Mouse (Mus musculus) forelimb bud, embryonic 11.5 days (tissue): ENCODE data around the gene Gm3646.

Source experiments
- DNase-seq: peaks from one replicate; pipeline ENCODE4 v3.0.0-alpha.2; 2012; ENCODE audit warnings: low read depth, low spot score

The Gm3646 gene

DNA sequence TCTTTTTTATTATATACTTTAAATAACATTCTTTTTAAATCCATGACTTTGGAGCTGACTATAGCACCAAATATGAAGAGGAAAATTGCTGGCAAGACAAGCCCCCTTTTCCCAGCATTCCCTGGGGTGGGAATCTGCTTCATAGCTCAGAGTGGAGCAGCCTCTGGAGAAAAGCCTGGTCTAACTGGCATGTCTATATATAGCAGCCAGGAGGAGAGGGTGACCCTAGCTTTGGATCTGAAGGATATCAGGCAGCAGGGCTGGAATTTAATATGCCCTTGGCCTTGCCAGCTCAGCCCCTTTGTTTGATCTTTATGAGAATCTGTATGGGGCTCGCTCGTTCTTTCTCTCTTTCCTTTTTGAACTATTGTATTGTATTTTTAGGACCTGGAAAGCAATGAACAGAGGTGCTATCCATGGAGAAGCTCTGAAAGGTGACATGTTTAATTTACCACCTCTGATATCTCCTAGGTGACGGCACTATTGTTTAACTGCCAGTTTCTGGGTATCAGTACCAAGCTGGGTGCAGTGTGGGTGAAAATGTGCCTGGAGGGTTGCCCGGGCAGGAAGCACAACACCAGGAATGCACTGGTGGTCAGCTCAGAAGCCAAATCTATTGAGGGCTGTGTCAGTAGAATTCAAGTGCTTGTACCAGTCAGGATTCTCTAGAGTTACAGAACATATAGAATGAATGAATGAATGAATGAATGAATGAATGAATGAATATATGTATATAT lies at the start of gene Gm3646:
TSS of gene Gm3646 (minus strand) at position 90 of the 737 bp plus-strand sequence.
- DNase-seq = no peak

DNA sequence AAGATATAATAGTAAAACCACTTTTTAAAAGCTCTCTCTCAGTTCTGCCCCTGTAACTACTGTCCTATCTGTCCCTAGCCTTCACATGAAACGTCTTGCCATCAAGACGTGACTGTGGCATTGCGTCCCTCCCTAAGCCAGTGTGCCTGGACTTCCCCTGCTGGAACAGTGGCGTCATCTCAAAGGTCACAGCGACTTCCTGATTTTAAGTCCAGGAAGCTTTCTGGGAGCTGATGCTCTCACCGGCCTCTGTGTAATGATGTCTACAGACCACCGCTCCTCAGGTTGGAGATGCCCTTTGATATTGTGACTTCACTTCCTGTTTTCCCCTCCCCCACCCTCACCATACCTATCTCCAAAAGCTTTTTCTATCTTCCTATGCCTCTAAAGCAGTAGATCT lies 41.9 kb upstream of the Gm3646 start:
- DNase-seq = no peak

DNA sequence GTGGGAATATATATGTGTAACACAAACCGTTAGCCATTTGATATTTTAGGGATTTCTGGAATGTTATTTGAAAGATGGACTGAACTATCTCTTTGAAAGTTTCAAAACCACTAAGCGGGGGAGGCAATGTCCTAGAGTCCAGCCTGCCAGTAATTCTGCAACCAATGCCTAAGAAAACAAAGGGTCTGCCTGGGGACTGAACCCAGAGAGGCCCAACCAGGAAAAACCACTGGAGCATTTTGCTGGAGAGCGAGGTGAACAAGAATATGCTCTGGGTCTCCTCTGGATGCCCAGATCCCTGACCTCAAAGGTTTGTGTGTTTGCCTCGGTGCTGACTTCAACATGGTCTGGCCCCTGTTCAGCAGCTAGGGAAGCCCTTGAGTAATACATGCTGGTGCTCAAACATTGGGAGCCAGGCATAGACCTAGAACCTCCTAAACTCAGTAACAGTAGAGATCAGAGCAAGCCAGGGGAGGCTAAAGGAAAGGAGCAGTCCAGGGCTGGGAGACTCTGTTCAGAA lies 41.0 kb upstream of the Gm3646 start:
- DNase-seq = no peak

DNA sequence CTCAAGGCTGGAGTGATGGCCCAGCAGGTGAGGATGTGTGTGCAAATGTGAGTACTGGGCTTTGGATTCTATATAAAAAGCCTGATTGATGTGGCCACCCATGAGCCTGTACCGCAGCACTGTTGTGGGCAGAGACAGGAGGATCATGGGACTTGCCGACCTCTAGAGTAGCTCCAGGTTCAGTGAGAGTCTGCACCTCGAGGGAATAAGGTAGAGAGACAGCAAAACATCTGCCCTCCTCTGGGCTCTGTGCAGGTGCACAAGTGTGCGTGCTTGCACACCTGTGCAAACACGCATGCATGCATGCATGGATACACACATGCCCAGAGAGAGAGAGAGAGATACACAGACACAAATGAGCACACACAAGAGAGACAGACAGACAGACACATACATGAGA lies 38.2 kb upstream of the Gm3646 start:
- DNase-seq = no peak

DNA sequence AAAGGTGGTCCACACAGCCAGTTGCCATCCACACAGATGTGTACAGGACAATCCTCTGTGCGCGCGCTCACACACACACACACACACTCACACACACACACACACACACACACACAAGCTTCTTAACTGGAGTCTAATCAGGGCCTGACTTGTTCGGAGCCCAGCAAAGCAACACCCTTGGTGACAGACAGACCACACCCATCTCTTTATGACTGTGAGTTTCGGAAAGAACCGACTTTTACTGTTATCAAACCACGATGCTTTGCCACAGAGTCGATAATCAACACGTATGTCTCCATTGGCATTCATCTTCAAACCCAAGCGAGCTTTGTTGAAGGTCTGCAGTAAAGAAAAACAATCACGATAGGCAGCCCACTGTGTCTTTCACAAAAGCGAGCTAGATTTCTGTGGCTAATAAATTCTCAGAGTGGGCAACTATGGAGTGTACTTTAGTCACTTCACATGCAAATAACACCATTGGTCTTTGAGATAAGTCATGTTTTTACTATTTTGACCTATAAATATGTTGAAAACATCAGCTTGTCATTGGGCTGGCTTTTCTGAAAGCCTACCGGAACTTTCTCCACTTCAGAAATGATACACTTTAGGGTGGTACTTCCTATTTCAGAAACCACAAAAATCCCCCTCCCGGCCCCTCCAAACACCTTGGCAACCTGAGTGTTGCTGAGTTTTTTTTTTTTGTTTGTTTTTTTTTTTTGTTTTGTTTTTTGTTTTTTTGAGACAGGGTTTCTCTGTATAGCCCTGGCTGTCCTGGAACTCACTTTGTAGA lies 37.3 kb upstream of the Gm3646 start:
- no peak for DNase-seq

DNA sequence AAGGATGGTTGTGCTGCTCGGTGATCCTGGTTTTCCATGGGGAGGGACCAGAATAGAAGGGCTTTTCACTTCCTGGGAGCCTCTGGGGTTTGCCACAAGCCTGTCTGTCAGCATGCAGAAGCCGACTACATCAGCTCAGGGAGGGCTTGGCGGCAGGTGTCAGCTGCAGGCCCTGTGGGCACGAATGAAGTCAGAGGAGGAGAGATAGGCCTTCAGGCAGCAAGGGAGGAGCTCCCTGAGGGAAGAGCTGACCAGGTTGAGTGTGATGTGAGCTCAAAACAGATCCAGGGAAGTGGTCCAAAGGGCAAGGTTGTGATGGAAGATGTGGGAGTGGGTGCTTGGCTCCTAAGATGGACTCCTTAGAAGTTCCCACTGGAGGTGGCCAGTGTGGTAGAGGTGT lies 35.7 kb upstream of the Gm3646 start:
- no peak for DNase-seq

DNA sequence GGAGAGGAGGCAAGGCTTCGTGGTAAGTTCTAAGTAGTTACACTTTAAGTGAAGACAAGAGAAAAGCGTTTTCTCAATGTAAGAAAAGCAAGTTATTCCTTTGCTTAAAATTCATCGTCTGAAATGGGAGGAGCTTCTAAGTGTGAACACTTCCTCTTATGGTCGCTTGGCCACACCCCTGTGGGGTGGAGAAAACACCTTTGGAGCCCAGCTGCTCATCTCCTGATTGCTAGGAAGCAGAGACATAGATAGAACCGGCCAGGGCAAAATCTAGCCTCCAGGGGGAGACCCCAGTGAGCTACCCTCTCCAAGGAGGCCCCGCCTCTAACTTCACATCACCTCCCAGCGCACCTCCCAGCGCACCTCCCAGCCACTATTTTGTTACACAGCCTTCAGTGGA lies 34.7 kb upstream of the Gm3646 start:
- no peak for DNase-seq

DNA sequence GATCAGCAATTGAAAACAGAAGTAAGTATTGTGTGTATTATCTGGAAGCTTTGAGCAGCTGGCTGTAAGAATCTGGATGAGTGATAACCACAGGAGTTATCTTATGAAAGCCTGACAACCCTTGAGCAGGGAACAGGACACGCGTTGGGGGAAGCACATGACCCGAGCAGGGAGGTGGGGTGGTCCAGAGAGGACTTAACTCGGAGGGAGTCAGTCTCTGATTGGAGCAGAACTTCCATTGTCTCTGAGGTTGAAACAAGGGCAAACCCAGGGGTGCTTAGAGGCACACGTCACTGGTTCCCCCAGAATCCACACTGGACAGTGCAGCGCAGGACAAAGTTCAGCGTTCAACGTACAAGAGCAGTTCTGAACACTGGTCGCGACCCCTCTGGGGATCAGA lies 34.1 kb upstream of the Gm3646 start:
- DNase-seq = no peak

DNA sequence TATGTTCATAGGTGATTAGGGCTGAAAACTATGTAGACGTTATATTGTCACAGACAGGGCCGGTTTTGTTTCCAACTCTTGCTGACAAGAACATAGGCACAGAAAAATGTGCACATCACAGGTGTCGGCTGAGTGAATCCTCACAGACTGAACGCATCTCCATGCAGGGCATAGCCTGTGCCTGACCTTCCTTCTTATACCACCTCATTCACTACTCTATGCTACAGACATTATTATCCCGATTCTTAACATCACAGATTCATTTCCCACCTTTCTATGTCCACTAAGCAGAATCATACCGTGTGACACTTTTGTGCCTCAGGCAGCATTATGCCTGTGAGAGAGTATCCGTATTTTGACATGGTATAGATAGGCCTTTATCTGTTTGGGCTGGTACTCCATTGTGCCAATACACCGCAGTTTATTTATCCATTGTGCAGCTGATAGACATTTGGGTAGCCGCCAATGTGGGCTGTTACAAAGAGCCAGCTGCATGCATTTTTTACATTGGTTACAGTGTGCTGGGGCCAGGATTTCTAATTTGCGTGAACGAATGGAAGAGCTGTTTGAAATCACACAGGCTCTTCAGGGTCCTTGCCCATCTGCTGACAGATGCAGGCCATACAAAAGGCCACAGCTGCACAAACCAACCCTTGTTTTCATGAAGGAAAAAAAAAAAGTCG lies 33.5 kb upstream of the Gm3646 start:
- DNase-seq = no peak

DNA sequence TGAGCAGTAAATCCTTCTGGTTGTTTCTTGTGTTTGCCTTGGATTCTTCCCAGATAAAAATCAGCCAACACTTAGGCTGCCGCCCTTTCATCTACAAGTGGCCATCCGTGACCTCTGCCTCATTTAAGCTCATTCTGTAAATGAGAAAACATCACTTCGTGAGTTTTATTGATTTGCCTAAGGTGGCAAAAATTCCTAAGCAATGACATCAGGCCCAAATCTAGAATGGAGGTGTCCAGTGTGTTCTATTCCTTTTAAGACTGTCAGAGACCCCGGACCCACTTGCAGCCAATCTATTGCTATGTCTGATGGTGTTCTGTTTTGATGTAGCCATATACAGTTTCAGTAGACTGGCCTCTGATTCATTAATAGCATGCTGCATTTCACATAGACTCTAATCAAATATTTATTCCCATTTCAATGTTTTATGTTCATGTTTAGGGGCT lies 26.5 kb upstream of the Gm3646 start:
- no peak for DNase-seq

DNA sequence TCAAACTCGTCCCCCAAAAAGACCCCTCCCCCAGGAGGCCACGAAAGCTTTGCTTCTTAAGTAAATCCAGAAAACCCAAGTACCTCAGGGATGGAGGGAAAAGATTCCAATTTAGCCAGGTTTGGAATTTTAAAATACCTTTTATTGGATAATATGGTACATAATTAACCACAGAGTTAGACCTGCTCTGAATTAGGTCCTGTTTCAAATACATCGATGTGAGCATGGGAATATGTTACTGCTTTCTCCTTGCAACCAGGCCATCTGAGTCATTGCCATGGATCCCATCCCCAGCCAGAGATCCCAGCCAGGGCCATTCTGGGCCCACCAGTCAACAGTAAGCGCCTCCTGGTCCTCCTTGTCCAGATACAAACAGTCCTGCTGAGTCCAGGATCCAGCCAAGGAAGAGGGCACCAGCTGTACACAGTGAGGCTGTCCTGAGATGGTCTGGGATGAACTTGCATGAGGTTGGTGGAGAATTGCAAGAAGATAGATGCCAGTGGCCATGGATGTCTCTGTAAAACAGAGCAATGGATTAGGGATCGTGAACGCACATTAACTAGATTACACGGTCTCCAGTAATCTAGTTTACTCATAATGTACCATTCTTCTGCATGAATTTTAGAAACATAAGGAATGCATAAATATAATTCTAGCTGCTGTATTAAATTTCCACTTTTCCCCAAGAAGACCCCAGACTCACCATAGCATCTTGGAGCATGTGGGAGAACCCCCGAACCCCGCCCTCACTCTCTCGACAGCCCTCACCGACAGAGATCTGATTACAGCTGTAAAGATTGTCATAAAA lies 25.9 kb upstream of the Gm3646 start:
- no peak for DNase-seq

DNA sequence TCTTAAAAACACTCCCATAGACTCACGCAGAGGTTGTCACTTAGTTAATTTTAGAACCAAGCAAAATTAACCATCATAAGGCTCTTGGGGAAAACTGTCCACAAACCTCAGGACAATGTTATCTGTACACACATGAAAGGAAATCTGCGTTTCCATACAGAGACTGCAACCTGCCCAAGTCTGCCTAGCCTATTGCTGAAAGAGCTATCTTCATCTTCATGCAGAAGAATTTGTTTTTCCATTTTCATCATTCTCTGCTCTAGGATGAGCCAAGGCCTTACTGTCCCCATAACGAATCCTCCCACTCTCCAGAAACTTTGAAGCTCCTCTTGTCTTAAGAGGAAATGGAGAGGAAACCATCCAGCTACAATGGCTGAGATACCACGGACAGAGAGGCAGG lies 19.8 kb upstream of the Gm3646 start:
- no peak for DNase-seq

DNA sequence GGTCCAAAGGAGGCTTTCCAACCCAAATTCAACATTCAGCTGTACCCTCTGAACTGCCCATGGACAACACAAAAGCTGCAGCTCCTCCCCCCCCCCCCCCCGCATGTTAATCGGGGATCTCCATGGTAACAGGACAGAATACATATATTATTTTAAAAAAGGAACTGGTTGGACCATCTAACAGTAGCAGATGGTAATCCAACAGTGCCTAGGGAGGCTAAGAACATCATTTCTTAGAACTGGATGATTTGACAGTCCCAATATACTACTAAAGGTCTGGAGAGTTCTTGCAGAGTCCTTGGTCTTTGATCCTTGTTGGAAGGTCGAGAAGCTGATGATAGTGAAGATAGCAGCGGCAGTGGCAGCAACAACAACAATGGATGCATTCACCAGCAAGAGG lies 19.1 kb upstream of the Gm3646 start:
- DNase-seq = no peak

DNA sequence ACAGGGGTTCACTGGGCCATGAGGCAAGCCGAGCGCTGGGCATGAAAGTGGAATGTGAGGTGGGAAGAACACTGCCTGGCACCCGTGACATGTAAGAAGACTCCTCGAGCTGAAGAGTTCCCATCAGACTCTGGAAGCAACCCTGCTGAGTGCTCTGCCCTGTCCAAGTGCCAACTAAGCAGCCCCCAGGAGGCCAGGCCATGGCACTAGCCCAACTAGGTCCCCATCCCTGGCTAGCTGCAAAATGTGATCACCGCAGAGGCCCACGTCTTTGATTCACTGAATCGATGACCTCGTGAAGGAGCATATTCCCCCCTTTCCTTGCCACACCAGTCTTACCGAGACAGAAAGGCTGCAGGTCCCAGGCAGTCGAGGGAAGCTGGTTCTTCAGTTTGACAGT lies 14.5 kb upstream of the Gm3646 start:
- DNase-seq = no peak

DNA sequence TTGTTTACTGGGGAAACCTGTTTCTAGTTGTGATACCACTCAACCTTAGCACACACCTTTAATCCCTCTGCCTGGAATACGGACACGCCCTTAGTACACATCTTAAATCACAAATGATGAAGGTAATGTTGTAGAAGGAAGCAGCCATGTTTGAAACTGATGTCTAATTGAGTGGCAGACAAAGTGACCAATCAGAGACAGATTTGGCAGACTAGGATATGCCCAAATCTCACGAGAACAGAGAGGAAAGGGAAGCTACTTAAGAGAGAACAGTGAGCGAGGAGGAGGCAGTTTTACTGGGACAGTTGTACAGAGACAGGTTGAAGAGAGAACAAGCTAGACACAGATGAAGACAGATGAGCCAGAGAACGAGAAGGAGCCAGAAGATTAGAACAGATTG lies 10.6 kb upstream of the Gm3646 start:
- DNase-seq = no peak

DNA sequence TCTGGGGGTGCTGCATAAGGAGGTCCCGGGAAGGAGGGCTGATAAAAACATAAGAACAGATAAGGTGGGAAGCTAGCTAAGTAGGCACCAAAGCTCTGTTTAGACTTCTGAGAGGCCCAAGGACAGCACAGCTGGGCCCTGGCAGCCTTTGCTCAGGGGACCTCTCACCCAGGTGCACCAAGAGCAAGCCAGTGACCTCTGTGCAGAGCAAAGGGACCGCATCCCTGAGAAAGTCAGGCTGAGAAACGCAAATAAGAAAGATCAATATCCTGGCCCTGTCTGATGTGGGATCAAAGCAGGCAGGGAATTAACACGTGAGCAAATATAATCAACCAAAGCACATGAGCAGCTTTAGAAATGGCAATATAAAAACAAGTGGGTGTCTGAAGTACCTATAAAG lies 7.9 kb upstream of the Gm3646 start:
- DNase-seq = no peak

DNA sequence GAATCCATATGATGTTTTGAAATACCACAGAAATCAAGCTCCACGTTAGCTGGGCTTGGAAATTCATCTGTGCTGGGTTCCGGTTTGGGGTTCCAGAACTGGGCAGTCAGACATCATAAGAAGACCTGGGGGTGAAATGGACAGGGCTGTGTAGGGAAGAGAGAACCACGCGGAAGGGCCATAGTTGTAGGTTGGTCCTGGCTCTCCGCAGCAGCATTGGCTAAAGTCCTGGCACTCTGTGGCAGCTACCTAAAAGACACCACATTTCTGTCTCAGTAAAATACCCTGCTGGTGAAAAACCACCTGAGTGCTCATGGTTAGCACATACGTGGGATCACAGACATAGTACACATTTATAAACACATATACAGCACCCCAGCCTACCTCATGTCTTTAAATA lies 343 bp downstream of the Gm3646 start:
- DNase-seq = no peak

DNA sequence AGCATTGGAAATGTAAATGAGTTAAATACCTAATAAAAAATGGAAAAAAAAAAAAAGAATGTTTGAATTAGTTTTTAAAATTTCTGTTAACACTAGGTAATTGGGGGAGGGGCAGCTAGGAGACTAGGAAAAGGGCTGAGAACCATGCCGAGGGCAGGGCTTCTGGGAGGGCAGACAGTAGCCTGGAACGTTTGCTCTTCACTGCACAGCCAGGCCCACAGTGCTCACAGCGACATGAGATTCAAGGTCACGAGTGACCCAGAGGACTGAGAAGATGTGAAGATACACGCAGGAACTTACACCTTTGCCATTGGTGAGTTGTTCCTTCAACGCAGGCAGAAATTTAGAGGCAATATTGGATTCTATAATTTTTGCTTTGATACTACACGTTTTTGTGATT lies 2.2 kb downstream of the Gm3646 start:
- DNase-seq = no peak

DNA sequence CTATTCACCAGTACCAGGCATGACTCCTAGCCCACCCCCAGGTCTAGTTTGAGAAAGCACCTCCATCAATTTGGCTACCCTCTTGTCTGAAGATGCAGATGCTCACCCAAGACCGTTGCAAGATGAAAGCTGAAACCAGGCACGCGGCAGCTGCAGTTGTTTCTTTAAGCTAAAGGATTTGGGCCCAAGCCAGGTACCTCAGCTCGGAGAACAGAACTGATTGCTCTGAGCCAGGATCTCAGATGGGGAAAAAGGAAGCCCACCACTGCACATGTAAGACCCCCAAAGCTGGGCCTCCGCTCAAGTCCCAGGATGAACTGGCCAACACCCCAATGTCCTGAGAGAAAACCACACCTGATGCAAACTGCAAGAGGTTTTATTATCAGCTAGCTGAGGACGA lies 7.6 kb downstream of the Gm3646 start:
- DNase-seq = no peak

DNA sequence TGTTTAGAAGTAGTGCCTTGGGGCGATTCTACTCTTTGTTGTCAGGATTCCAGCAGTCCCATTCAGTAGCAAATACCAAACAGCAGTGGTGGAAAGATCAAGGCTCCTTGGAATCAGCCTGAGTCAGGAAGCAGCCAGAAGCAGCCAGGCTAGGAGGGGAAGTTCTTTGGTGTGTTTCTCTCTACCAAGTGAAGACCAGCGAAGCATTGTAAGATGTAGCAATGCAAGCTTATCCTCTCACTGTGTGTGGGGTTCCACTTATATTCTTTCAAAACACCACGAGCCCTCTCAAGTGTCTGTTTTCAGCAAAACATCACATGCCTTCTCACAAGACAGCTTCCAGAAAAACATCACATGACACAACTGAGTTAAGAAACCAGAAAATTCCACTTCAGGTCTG lies 8.4 kb downstream of the Gm3646 start:
- no peak for DNase-seq

DNA sequence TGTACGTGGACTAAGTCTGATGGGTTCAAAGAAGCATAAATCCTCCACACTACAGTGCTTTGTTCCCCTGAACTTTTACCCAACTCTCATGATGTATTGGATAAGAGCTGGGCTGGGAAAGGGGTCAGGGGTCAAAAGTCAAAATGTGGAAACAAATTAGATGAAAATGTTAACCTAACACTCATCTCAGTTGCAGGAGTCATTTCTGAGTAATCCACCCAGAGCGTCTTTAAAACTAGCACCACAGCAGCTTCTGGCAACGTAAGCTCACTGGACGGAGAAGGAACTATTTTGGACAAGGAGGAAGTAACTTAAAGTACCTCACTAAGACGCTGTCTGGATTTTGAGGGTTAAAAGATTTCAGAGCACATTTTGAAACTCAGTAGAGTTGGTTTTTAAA lies 20.5 kb downstream of the Gm3646 start:
- no peak for DNase-seq

DNA sequence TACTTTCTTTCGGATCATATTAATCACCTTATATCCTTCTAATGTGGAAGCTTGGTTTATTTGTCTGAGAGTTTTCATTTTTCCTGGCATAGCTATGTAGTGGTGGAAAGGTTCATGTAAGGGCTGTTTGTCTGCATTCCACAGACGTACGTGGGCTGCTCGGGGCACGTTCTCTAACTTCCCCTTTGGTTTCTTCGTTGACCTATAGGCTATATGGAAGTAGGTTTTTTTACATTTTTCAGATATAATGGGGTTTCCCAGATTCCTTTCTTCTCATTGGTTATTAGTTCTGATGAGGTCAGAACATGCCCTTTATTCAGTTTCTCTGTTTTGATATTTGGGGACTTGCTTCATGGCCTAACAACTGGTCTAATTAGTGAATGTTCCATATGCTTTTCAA lies 23.3 kb downstream of the Gm3646 start:
- DNase-seq = no peak
